Mouse (Mus musculus): ENCODE results near the gene Gm21865. TPM values are rescaled to one million over a fixed set of nuclear protein-coding genes. Genes with fewer than 3 reads are reported as not detected.
"Not testable (repeated sequence)": the region's sequence is repeated elsewhere in the genome, so short reads cannot be mapped to it uniquely, and the experiment has no call there.

The Gm21865 gene
- polyA plus RNA-seq (2016; fragmentation: Nextera tagmentation; extraction: Ambion mirVana), result not detected in 2 replicates

- not testable (repeated sequence) for H3K4me1 ChIP-seq (replicated peaks); H3K36me3 ChIP-seq; H3K9me3 ChIP-seq; H3K27ac ChIP-seq; DNase-seq (ENCODE audit: low spot score); H3K27me3 ChIP-seq (ENCODE audit: insufficient read depth, poor library complexity, severe bottlenecking); H3K4me3 ChIP-seq
- 92% methylated on average over 2 of the region's 7 CpGs for WGBS
These were observed at the start of gene Gm21865 for GRCm38 (mm10) chrY:40316803-40317202. Gm21865 (minus strand) TSS chrY:40316903.

Other genes with a start within 250 kb of the Gm21865 start
- not detected in 2 replicates for gene Gm21882, start 64.6 kb upstream of the Gm21865 start, polyA plus RNA-seq (2016; fragmentation: Nextera tagmentation; extraction: Ambion mirVana)